Mouse (Mus musculus) thymus, postnatal 36 days (tissue): ENCODE data around the gene Aldh1l1.

Experiments used
- DNase-seq, 2 experiments: peaks; one replicate each; pipeline ENCODE4 v3.0.0; 2022; ENCODE audit warnings: mixed read lengths in 2 of 2

The Aldh1l1 gene

DNA sequence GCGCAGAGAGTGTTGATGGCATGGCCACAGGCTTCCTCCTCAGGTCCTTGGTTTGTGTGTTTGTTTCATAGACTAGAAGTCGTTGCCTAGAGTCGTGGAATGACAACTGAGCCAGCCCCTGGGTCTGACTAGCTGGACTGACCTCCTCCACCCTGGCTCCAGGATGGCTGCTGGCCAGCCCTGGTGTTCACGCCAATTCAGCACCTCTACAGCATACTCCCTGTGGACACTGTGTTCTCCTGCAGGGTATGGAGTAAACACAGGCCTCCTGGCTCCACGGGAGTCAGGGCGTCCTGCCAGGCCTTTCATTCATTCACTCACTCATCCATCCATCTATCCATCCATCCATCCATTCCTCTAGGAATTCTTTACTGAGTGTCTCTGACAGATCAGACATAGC lies 22.9 kb downstream of the Aldh1l1 start:
- DNase-seq, result no peak

DNA sequence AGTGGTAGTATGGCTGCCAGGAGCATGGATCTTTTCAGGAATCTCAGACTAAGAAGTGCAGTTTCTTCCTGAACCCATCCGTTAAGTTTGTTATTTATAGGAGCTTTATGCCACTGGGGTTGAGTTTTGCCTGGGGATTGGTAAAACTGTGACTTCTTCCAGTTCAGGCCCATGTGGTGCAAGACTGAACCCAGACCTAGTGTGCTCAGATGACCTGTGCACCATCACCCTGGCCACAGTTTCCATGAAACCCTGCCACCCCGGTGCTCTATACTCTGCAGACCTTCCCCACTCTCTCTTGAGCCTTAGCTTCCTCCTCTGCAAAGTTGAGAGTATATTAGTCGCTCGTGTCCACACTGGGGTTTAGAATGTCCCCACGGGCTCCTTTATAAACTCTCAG lies 26.2 kb downstream of the Aldh1l1 start:
- no peak for DNase-seq

DNA sequence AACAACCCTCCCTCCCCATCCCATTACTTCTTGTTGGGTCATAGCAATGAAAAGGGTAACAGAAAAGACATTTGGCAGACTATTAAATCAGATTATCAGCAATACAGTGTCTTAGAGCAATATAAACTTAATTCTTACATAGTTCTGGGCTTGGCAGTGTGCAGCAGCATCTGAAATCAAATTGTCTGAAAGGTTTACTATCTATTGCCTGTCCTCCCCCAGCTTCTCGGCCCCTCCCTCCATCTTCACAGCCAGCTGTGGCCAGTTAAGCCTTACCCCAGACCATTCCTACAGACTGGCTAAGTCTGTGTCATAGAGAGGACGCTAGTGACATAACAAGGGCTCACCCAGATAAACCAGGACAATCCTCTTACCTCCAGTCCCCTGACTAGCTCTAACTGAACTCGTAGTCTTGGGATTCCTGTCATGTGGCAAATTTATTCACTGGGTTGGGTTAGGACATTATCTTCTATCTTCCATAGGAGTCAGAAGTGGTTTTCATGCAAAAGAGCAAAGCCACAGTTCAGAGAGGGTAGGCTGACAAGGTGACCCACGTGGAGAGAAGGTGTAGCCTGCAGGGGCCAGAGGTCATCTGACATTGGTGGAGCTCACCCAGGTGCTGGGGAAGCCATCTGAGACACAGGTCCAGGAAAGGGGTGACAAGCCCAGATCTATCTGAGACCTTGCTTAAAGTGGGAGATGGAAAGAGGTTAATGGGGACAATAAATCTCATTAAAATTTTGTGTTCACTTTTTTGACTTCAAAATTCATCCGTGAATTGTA lies 27.0 kb downstream of the Aldh1l1 start:
- DNase-seq, result no peak

DNA sequence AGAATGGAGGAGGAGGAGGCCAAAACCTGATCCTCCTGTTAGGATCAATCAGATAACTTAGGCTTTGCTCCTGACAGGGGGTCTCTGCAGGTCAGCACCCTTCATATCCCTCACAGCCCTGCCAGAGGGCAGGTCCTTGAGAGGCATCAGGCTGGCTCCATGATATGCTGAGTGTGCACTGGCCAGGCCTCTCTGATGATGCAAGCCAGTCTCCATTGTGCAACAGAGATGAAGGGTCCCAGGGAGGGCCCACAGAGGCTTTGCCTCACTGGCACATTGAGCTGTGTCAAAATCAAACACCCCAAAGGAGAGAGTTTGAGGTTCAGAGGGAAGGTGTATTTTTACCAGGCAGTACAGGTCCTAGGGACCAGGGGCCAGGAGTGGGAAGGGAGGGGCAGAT lies 28.1 kb downstream of the Aldh1l1 start:
- DNase-seq, result no peak

DNA sequence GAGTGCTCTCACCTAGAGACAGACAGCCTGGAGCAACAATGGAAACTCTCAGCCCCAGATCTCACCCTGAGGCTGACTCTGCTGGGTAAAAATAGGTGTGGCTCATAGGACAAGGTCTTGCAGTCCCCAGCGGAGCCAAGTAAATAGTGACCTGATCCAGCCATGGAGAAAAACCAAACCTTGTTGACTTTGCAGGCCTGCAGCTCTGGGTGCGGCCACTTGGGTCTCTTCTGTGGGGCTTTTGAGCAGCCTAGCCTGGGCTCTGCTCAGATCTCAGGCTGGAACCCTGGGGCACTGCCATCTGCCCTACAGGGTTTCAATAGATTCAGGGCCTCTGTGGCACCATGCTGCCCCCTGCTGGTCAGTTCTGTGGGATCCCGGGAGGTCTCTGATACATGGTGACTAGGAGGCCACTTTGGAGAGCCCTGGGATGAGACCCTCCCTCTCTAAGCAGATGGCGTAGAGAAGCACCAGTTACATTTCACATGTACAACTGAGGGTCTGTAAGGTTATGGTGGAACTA lies 28.7 kb downstream of the Aldh1l1 start:
- peak; percentile 40 to 44 for DNase-seq

DNA sequence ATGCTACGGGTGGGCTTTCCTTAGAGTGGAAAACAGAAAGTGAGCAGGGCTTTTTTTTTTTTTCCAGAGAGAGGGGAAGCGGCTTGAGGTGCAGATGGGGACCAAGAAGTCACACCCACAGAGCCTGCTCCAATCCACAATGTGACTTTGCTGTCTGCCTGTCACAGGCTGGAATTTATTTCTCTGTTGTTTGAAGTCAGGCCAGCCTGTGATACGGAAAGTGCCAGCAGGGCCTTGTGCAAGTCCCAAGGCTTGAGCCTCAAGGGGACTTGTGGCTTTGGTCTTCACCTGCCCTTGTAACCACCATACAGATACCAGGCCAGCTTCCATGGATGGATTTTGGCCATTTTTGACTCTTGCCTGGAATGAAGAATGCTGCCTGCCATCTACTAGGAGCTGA lies 32.7 kb downstream of the Aldh1l1 start:
- DNase-seq, result no peak

DNA sequence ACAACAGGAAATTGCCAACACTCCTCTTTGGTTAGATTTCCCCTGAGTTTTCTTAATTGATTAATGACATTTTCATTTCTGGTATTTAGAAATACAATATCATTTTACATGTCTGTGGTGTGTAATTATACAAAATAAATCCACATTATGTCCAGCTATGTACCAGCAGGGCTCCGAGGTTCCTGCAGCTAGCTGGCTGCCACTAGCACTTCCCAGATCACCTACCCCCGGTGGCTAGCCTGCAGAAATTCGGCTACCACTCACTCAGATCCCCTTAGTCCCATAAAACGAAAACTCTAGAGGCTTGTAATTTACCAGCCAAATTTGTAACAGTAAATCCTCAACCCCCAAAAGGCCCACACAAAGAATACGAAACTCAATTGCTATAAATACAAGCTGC lies 33.1 kb downstream of the Aldh1l1 start:
- DNase-seq, result no peak

DNA sequence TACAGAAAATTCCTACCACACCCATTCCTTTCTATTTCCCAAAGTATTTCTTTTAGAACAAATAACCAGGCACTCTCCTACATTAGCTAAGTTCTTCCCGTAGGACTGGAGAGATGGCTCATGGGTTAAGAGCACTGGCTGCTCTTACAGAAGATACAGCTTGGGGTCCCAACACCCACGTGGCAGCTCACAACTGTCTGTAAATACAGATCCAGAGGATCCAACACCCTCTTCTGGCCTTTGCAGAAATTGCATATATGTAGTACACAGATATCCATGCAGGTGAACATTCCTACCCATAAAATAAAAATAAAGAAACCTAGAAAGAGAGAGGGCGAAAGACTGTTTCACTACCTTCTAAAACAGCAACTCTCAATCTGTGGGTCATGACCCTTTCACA lies 40.2 kb downstream of the Aldh1l1 start:
- no peak for DNase-seq

DNA sequence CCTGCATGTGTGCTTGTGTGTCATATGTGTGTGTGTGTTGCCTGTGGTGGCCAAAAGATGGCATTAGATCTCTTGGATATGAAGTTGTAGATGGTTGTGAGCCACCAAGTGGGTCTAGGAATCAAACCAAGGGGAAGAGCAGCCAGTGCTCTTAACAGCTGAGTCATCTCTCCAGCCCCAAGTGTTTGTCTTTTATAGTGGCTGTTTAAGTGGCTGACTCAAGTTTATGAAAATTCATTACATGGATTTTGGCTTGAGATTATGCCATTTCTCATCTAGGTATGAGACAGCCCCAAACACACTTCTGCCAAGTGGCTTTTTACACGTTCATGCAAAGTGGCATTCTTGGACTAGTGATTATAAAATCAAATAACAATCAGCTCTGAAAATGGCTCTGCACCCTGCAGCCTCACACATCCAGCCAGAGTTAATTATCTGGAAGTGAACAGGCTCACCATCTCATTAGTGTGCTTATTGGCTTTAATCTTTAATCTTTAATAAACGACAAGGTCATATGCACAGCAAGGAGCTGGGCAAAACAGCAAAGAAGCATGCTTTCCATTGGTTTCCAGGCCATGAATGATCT lies 43.3 kb downstream of the Aldh1l1 start:
- no peak for DNase-seq

DNA sequence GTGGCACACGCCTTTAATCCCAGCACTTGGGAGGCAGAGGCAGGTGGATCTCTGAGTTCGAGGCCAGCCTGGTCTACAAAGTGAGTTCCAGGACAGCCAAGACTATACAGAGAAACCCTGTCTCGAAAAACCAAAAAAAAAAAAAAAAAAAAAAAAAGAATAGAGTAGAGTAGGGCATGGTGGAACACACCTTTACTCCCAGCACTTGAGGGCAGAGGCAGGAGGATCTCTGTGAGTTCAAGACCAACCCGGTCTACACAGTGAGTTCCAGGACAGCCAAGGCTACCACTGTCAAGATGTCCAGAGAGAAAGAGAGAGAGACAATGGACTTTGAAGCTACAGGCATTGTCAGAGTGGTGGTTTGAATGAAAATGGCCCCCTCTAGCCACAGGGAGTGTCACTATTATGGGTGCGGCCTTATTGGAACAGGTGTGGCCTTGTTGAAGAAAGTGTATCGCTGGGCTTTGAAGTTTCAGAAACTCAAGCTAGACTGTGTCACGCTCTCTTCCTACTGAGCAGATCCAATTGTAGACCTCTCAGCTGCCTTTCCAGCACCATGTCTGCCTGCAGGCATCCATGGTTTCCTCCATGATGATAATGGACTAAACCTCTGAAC lies 46.5 kb downstream of the Aldh1l1 start:
- no peak for DNase-seq

DNA sequence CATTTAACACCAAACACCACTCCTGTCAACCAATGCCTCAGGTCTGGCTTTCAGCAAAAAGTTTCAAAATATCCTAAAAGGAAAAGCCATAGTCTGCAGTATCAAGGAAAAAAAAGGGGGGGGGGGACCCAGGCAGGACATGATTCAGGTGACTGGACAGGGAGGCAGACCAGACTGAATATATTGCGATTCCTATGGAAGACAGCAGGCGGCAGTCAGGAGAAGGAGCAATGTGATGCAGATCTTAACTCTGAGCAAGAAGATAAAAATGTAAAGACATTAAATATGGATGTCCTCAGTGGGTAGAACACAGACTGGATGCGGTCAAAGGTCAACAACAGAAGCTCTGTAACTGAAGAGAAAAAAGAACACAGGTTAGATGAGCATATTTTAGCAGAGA lies 47.3 kb downstream of the Aldh1l1 start:
- DNase-seq, result no peak

DNA sequence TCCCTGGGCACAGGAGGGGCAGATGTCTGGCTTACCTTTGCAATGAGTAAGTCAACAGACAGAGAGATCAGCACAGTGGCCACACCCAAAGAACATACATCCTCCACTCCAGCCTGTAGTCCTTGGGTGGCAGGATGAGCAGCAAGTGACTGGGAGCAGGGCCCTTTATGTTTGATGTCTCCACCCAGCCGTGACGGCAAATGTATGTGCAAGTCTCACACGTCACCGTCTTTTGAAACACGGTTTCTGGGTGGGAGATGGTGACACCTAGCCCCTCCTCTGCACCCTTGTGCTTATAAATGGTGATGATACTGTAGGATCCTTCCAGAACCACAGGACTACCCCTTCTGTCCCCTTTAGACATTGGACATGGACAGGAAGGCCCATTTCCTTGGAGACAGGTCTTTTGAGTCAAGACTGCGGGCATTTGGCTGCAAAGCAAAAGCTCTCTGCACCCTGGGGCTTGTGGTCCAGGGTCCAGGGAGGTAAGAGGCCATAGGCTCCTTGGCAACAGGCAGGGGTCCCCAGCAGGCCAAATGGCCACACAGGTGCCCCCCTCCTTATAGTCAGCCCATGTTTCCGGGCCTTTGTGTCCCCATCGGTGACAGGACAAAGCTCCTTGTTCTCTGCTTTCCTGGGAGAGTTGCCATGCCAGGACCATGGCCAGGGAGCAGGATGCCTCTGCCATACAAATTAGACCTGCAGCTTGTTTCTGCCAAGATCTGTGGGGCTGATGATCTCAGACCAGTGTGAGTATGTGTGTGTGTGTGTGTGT lies 48.7 kb downstream of the Aldh1l1 start:
- no peak for DNase-seq

DNA sequence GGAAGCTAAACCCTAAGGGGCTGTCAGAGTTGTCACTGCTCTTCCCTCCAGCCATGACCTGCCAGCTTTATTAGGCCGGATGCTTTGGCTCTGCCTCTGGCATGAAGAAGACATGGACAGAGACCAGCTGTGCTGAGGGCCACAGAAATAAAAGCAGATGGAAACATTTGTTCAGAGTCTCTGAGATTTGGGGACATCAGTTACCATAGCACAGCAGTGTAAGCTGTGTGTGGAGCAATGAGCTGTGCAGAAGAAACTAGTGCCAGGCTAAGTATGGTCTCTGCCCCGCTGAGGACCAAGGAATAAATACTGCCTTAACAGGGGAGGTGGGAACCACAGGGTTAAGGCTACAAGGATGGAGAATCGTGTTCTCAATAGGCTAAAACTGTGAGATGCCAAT lies 50.6 kb downstream of the Aldh1l1 start:
- DNase-seq, result no peak

DNA sequence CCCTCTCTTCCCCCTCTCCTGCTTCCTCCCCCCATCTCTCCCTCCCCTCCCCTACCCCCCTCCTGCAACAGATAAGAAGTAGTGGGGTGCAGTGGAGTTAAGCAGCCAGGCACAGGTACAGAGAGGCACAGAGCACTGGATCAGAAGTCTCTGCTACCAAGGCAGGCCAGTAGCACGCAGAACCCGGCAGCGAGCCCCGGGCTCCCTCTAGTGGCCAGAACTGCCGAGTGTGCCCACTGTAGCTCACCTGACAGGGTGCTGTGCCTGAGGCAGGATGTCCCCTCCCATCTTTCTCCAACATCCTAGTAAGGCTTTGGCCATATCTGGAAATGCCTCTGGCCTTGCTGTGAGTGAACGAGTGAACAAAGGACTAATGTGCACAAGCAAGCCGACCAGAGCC lies 51.7 kb downstream of the Aldh1l1 start:
- peak; percentile 74 to 79 for DNase-seq

DNA sequence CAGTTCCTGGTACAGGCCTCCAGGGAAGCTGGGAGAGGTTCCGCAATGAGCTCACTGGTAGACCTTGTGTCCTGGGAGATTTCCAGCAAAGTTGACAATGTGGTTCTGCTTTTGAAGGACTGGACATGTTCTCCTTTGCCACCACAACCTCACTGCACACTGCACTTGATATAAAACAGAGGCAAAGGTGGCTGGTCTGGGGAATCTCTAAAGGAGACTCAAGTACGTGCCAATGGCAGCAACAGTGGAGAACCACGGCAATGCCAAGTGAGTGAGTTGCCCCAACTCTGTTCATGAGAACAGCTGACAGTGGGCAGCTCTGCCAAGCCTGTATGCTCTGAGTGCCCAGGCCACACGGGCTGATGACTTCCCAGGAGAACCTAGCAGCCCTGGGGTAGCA lies 53.0 kb downstream of the Aldh1l1 start:
- no peak for DNase-seq

DNA sequence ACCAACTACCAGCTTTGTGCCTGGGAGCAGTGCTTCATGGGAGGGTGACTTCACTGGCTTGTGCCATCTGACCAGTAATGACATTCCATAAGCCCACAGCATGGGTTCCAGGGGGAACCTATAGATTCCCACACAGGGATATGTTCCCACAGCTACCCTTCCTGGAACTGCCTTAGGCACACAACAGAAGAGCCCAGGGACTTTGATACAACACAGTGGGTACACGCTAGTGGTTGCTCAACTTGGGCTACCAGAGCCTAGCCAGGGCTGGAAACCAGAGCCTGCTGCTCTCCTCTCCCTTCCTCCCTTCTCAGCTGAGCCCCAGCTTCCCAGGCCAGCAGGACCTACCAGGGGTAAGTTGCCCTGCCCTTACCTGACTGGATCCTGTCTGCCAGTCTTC lies 54.3 kb downstream of the Aldh1l1 start:
- no peak for DNase-seq

DNA sequence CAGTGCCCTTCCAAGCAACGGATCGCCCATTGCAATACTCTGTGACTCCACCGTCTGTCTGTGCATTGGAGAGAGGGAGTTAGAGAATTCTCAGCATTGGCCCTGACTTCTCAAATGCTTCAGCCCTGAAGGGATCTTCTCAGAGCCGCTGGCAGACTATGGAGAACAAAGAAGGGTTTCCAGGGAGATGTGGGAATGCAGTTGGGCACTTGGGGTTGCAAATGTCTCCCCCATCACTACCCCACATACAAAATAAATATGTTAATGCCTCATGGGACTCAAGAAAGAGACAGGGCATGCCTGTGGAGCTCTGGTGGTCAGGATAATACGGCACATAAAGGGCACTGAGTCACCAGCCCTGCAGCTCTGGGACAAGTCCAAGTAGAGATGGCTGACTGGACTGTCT lies 55.1 kb downstream of the Aldh1l1 start:
- no peak for DNase-seq

DNA sequence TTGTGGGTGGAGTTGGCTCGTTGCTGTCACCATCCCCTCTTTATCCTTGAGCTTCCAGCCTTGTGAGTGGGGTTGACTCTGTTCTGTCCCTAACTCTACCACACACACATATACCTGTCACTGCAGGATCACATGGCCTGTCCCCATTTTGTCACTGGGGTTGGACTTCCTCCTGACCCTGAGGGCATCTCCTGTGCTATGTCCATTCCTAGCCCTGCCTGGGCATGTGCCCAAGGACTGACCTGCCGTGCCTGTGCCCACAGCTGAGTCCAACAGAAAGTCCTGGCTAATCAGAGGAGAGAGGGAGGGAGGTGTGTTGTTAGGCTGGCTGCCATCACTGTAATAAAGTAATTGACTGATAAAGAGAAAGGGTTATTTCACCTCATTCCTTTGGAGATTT lies 58.2 kb downstream of the Aldh1l1 start:
- DNase-seq, result no peak

DNA sequence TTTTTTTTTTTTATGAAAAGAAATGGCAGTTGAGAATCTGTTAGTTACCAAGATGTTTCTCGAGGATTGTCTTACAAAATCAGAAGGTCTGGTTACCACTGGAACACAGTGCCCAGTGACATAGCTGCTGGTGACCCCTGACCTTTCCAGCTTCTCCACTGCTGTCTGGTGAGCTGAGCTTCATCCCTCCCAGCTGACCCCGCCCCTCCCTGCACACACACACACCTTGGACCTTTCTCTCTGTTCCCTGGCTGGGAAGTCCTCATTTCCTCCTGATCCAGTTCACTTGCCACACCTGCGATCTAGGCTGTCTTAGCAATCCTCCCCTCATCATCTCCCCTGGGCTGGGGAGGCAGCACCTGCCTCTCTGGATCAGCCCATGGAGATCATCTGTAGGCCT lies 60.0 kb downstream of the Aldh1l1 start:
- no peak for DNase-seq

DNA sequence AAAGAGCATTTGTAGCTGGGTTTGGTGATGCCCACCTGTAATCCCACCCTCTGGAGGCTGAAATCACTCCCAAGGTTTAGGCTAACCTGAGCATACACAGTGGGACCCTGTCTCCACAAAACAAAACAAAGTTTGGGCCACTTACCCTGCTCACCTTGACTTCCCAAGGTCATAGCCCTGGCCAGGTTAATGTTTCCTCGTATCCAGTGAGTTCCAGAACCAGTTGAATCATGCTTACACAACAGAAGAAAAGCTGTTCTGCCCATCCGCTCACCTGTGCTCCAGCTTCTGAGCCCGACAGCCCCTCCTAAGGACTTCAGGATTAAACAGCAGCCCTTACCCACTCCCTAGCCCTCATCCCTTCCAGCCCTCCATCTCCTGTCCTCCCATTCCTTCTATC lies 60.8 kb downstream of the Aldh1l1 start:
- DNase-seq, result no peak

DNA sequence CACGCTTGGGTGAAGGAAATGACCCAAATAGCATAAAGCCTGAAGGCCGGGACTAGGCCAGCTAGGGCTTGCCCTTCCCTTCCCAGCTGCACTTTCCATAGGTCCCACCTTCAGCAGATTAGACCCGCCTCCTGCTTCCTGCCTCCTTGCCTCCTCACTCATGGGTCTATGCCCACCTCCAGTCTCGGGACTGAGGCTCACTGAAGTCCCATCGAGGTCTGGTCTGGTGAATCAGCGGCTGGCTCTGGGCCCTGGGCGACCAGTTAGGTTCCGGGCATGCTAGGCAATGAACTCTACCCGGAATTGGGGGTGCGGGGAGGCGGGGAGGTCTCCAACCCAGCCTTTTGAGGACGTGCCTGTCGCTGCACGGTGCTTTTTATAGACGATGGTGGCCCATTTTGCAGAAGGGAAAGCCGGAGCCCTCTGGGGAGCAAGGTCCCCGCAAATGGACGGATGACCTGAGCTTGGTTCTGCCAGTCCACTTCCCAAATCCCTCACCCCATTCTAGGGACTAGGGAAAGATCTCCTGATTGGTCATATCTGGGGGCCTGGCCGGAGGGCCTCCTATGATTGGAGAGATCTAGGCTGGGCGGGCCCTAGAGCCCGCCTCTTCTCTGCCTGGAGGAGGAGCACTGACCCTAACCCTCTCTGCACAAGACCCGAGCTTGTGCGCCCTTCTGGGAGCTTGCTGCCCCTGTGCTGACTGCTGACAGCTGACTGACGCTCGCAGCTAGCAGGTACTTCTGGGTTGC lies 64.1 kb downstream of the Aldh1l1 start:
- DNase-seq, result peak in 1 of 2 experiments; percentile 9

DNA sequence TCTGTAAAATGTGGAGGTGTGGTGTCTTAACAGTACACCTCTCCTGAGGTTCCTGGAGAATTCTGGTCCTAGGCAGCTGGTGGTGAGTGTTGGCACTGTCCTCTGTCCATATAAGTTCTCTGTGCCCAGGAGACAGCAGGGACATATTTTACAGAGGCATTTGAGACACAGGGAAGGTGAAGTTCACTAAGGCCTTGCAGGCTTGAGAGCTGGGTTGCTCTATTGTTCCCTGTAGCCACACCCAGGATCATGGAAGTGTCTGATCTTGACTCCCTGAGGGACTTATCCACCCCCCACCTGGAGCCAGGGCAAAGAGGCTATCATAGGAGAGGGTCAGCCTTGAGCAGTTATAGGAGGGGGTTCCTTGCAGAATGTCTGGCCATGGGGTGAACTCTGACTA lies 65.0 kb downstream of the Aldh1l1 start:
- DNase-seq, result no peak

DNA sequence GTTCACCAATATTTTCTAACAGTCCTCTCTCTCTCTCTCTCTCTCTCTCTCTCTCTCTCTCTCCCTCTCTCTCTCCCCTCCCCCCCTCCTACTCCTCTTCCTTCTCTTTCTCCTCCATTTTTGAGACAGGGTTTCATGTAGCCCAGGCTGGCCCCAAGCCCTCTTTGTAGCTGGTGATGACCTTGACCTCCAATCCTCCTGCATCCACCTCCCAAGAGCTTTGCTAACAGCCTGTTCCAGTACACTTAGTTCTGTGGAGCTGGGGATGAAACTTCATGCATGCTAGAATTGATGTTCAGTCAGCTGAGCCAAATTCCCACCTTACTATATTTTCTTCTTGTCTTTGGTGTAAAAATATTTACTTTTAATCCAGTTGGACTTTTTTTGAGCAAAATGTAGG lies 67.0 kb downstream of the Aldh1l1 start:
- DNase-seq, result no peak
